Mouse (Mus musculus): ENCODE data around the gene Adgrg1. TPM values are rescaled to one million over a fixed set of nuclear protein-coding genes. Genes with fewer than 3 reads are reported as not detected.

The Adgrg1 gene
- 10 to 100 TPM; 60.8 to 62.2 TPM for total RNA-seq (2021)
- long read RNA-seq, experiment 1, transcript Adgrg1-201 (14 exons, 3,574 nt): major isoform, 27 of 48 reads
- long read RNA-seq, experiment 1, partial matches to known transcripts: 5 of 48 reads
- long read RNA-seq, experiment 1, other reads (novel, unspliced or antisense): 16 of 48 reads
- long read RNA-seq, experiment 2, transcript Adgrg1-201 (14 exons, 3,574 nt): major isoform, 10 of 20 reads
- long read RNA-seq, experiment 2, partial matches to known transcripts: 6 of 20 reads
- long read RNA-seq, experiment 2, other reads (novel, unspliced or antisense): 4 of 20 reads

DNA sequence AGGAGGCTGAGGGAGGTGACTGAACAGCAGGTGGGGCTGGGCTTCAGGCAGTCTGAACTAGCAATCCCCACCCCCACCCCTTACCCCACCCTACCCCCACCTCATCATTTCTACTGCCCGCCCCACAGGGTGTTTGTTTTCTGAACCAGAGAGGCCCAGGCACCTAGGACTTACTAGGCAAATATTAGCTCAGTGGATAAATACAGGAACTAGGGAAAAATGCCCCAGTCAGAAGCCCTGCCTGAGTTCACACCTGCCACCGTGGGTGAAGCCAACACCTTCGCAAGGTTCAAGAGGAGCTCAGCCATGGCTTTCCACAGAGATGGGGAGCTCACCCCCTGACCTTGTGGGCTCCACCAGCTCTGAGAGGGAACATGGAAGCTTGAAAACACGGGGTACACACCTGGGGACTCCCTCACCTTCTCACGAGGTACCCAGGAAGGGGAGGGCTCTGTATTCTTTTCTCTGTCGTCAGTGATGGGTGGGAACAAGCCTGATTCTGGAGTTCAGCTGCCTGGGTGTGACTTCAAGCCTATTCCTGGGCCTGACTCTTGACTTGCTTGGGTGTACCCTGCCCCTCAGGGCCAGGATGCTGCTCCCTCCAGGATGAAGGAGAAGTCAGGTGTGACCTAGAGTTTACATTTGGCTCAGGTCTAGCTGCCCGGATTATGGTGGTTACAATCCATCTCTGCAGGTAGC lies at the start of gene Adgrg1:
Gene Adgrg1, plus strand, starts transcription at position 285 of the 699 bp plus-strand sequence.
- DNase-seq: no peak

- DNase-seq: no peak
These were observed 46.3 kb upstream of the Adgrg1 start for GRCm38 (mm10) chr8:94928227-94928626.

- DNase-seq: no peak
These were observed 40.6 kb upstream of the Adgrg1 start for GRCm38 (mm10) chr8:94933918-94934317.

DNA sequence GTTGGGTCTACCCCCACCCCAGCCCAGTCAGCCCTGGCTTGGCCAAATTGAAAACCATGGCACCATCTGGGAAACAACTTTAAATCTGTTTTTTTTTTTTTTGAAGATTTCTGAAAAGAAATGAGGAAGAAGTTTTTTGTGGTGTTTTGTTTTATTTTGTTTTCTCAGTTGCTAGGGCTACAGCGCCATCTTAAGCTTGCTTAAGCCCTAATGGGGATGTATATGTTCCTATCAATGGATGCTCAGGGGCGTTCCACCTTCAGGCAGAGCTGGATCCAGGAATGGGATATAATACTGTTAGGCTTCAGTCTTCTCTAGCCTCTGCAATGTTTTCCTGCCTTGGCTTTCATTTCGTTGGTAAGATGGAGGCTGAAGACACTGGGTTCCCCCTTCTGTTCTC lies 39.4 kb upstream of the Adgrg1 start:
- DNase-seq: no peak

DNA sequence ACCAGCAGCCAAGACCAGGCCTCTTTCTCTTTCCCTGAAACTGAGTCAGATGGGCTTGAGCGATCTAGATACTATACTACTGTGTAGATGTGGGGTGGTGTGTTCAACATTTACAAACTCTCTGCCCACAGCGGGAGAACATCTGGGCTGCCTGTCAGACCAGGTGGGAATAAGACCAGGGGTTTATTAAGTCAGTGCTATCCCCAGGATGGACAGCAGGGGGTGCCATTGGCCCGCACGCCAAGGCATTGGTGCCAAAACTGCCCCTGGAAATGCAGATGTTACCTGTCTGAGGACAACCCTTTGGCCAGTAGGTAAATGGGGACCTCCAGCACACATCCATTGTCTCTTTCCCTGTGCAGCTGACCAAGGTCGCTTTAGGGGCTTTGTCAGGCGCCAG lies 32.0 kb upstream of the Adgrg1 start:
- DNase-seq: peak; percentile 46 to 79

DNA sequence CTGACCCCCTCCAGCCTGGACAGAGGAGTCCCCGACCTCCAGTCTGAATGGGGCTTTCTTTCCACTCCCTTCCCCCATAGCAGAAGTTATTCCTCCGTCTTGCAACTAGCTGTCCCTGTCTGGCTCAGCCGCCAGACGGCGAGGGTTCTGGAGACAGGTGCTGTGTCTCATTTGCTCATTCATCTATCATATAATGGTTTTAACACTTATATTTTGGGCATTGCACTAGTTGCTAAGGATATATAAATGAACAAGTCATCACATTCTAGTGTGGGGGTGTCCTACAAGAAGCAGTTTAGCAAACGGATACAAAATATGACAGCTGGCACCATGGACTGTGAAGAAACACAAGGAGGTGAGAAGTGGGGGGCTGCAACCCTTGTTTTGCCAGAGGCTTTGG lies 29.4 kb upstream of the Adgrg1 start:
- no peak for DNase-seq

- no peak for DNase-seq
These were observed 26.1 kb upstream of the Adgrg1 start for GRCm38 (mm10) chr8:94948421-94948820.

DNA sequence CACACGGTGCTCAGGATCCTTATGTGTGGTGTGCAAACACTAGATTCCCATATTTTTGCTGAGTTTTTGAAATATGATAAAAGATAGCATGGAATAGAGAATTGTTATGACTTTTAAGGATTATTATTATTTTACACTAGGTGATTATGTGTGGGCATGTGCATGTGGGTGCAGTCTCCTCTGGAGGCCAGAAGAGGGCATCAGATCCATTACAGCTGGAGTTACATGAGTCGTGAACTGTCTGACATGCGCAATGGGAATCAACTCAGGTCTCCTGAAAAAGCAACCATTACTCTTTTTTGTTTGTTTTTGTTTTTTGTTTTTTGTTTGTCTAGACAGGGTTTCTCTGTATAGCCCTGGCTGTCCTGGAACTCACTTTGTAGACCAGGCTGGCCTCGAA lies 25.5 kb upstream of the Adgrg1 start:
- DNase-seq: no peak

DNA sequence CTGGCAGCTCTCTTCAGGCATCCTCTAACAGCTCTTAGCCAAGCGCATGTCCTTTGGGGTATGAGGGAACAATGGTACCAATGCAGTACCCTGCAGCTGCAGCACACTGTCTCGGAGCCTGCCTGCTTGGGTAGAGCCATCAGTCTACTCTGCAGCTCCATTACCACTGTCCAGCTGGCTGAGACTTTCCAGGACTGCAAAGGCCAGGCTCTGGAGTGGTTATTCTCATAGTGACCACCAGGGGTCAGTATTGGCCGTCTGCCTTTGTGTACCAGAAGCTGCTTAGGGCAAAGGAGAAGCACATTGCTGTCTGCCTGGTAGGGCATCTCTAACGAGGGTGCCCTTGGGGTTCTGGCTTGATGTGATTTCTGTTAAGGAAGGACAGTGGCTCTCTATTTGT lies 24.5 kb upstream of the Adgrg1 start:
- DNase-seq: peak; percentile 73 to 83

GRCm38 (mm10) chr8:94950458-94950857 lies 24.1 kb upstream of the Adgrg1 start:
- DNase-seq: no peak

- no peak for DNase-seq
These were observed 22.5 kb upstream of the Adgrg1 start for GRCm38 (mm10) chr8:94952086-94952485.

DNA sequence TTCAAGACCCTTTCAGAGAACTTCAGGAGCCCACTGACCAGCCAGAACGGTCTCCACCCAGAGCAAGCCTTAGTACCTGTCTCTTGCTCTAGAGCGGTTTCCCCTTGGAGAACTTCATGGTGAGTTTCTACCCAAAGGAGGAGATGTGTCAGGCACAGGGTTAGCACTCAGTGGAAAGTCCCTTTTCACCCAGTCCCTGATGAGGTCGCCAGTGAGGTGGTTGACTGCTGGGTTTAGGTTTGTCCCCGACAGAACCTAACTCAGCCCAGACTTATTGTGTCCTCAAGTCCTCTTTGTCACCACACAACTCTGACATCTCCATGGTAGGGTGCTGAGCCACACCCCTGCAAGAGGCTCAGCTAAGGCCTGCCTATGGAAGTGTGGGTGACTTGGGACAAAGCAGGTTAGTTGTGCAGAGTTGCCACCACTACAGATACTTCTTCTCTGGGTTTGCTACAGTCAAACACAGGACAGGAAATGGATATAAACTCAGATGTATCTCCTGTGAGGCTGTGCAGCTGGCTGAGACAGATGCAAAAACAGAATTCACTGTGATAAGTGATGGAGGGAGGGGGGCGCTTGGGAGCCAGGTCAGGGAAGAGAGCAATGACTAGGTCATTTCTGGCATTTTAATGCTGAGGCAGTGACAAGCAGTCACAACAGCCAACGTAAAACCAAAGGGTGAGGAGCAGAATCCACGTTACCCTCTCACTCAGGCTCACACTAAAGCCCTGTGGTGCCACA lies 20.8 kb upstream of the Adgrg1 start:
- no peak for DNase-seq

GRCm38 (mm10) chr8:94954368-94954737 lies 20.2 kb upstream of the Adgrg1 start:
- DNase-seq: no peak

GRCm38 (mm10) chr8:94954921-94955758 lies 19.4 kb upstream of the Adgrg1 start:
- peak; percentile 47 to 56 for DNase-seq

- no peak for DNase-seq
These were observed 18.4 kb upstream of the Adgrg1 start for GRCm38 (mm10) chr8:94956078-94956574.

- DNase-seq: no peak
These were observed 12.3 kb upstream of the Adgrg1 start for GRCm38 (mm10) chr8:94962201-94962600.

GRCm38 (mm10) chr8:94964828-94965227 lies 9.7 kb upstream of the Adgrg1 start:
- no peak for DNase-seq

DNA sequence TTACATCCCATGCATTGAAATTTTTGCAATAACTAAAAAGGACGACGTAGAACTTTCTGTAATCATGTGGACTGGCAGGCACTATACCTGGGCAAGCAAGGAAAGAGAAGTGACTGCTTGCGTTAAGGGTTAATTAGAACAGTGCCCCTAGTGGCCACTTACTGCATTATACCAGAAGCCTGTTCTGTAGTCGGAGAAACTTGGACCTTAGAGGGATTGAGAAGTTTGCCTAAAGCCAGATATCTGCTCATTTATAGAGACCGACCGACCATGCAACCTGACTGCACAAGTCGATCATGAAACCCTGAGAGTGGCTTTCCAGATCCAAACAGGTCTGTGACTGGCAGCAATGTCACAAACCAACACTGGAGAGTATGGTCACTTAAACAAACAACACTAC lies 8.0 kb upstream of the Adgrg1 start:
- peak in 1 of 2 experiments; percentile 54 for DNase-seq

DNA sequence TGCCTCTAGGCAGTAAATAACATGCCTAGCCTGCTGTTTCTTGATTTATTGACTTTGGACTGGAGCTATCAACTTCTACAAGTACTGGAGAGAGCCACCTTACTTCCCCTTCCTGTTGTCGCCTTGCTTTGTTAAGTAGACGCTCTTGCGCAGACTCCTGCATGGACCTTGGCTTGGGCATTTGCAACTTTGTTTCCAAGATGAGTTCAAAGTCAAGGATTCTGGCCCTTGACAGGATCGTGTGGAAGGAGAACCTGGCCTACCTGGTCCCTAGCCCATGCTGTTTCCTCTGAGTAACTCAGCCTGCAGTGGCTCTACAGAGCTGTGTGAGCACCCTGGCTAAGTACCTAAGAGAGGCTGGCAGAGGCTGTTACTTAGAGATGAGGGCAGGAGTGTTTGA lies 7.5 kb upstream of the Adgrg1 start:
- DNase-seq: peak in 1 of 2 experiments; percentile 28

GRCm38 (mm10) chr8:94967554-94967953 lies 7.0 kb upstream of the Adgrg1 start:
- peak; percentile 61 to 64 for DNase-seq

GRCm38 (mm10) chr8:94973270-94973669 lies 1.3 kb upstream of the Adgrg1 start:
- DNase-seq: no peak

DNA sequence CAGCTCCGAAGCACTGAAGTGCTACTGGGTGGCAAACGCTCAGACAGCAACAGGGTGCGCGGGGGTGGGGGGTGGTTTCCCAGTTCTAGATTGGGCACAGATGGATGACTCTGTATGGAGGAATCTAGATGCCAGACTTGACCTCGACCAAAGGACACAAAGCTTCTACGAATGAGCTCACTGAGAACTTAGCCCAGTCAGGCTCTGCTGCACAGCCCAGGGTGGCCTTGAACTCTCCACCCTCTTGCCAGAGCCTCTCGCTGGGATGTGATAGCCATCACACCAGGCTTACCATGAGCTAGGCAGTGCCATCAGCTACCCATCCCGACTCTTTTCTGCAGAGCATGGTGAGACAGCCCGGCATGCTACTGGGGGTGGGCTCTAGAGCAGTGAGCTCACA lies 765 bp upstream of the Adgrg1 start:
- no peak for DNase-seq
